Comparison of ENCODE assay signal across 25 mouse cellular contexts in genomic region chr19:12113807-12114206, GRCm38 (mm10). TPM values are rescaled to one million over a fixed set of nuclear protein-coding genes. Genes with fewer than 3 reads are reported as not detected.
DNase-seq lines count a peak whose midpoint lies in the region; TF ChIP-seq lines count a peak whose summit lies in the region.
"Had no signal": no experiment of that assay in that cellular context is flagged by ENCODE, and none has a peak within 500 bp of the region (broad histone marks: within the 10 kb centered on the region; RNA-seq: fewer than 3 reads in every experiment).

No protein-coding gene starts in this region.

- no peaks in the 10 kb centered on the region for H3K36me3 ChIP-seq in CH12.LX (replicated peaks in 1 of 2; ENCODE audit: control insufficient read depth in 1 of 2, insufficient read depth in 1 of 2, low read length in 1 of 2)
- no peaks in the 10 kb centered on the region for H3K36me3 ChIP-seq in ES-E14 (ENCODE audit: control insufficient read depth, insufficient read depth, low read length, poor library complexity, severe bottlenecking)
- H3K36me3 ChIP-seq: G1E had no signal

- no peaks in the 10 kb centered on the region for H3K4me1 ChIP-seq in CH12.LX (ENCODE audit: control insufficient read depth in 1 of 2, insufficient read depth in 2 of 2)
- no peaks in the 10 kb centered on the region for H3K4me1 ChIP-seq in ES-E14 (ENCODE audit: control insufficient read depth in 2 of 2, insufficient read depth in 2 of 2, low read length in 2 of 2, poor library complexity in 1 of 2)

- dilution Hi-C loops in CH12.LX (cut with MboI; ENCODE audit: extremely low pct_ligation_motif_present, extremely low pct_unique_long_range_greater_than_20kb, low sequenced_read_pairs) = no loop called here

- no peak overlapping the region for H3K27ac ChIP-seq in CH12.LX (ENCODE audit: insufficient read depth, low read depth)
- H3K27ac ChIP-seq in ES-E14 (ENCODE audit: insufficient read depth, low read depth, low read length, poor library complexity, severe bottlenecking) = no peak overlapping the region

- in situ Hi-C loops in CH12.LX (cut with MboI; ENCODE audit: low pct_ligation_motif_present, low pct_unique_long_range_greater_than_20kb, low sequenced_read_pairs) (no loop called here), ES-E14 (cut with MboI; ENCODE audit: low sequenced_read_pairs in 2 of 2, unreplicated experiment in 2 of 2) (no loop called here)

- TF ChIP-seq CTCF in CH12.LX (conservative IDR thresholded peaks at IDR 0.05 in 1 of 2, IDR thresholded peaks at IDR 0.05 in 1 of 2; ENCODE audit: low read depth in 2 of 2, low read length in 2 of 2) = no peak

- TF ChIP-seq EP300 in CH12.LX (IDR thresholded peaks at IDR 0.05; ENCODE audit: low read length) = no peak

- no peak for TF ChIP-seq POLR2A in CH12.LX (IDR thresholded peaks at IDR 0.05; ENCODE audit: low read depth, low read length)

- H3K79me2 ChIP-seq in CH12.LX (replicated peaks; ENCODE audit: control insufficient read depth, extremely low read depth, insufficient read depth, poor library complexity, severe bottlenecking) = no peaks in the 10 kb centered on the region

- H3K4me2 ChIP-seq in CH12.LX (ENCODE audit: insufficient read depth, low read depth, poor library complexity, severe bottlenecking) = no peak overlapping the region

- H3K27me3 ChIP-seq in CH12.LX (replicated peaks) = no peaks in the 10 kb centered on the region

- H3K4me3 ChIP-seq in CH12.LX (replicated peaks in 1 of 3; ENCODE audit: low read depth in 2 of 3, low read length in 2 of 3, poor library complexity in 1 of 3) (no peak overlapping the region), ES-E14 (ENCODE audit: insufficient read depth in 1 of 2, low read depth in 1 of 2, low read length in 2 of 2, poor library complexity in 1 of 2, severe bottlenecking in 1 of 2) (no peak overlapping the region)

- H3K9me3 ChIP-seq in CH12.LX (replicated peaks; ENCODE audit: low read length) (no peaks in the 10 kb centered on the region), ES-E14 (ENCODE audit: control insufficient read depth, insufficient read depth, low read depth, low read length) (no peaks in the 10 kb centered on the region)
- H3K9me3 ChIP-seq: G1E had no signal

- H3K9ac ChIP-seq in CH12.LX (ENCODE audit: insufficient read depth, low read depth) (no peak overlapping the region), ES-E14 (ENCODE audit: insufficient read depth, low read depth, low read length, poor library complexity, severe bottlenecking) (no peak overlapping the region)

- TF ChIP-seq RAD21 in CH12.LX (IDR thresholded peaks at IDR 0.05; ENCODE audit: low read depth, low read length) = no peak

- DNase-seq in CH12.LX (ENCODE audit: extremely low read depth) (no peak), ES-E14 (ENCODE audit: low read depth, low spot score) (no peak)
- no peak for DNase-seq in kidney, postnatal 14 days
- DNase-seq in thymus, postnatal 25 days = no peak
- DNase-seq: adrenal gland, adult 2 months; adrenal gland, adult 8-10 months; adrenal gland, postnatal 10 days; adrenal gland, postnatal 14 days; adrenal gland, postnatal 25 days; adrenal gland, postnatal 36 days; B cell, adult 2 months; cerebellum, adult 11 months; cerebellum, adult 11-12 months; cerebellum, adult 18-20 months; cerebellum, adult 2 months; cerebellum, adult 8-10 months had no signal

TF ChIP-seq in CH12.LX, 34 proteins besides CTCF, POLR2A, EP300 and RAD21:
- TF ChIP-seq MXI1 (IDR thresholded peaks at IDR 0.05; ENCODE audit: low read depth, low read length) (no peak), JUND (conservative IDR thresholded peaks at IDR 0.05; ENCODE audit: low read depth, low read length) (no peak), ZC3H11A (IDR thresholded peaks at IDR 0.05; ENCODE audit: low read depth, low read length) (no peak), MYC (IDR thresholded peaks at IDR 0.05; ENCODE audit: low read depth, low read length) (no peak), MAX (IDR thresholded peaks at IDR 0.05; ENCODE audit: low read length) (no peak), MAFK (IDR thresholded peaks at IDR 0.05; ENCODE audit: insufficient replicate concordance, low read length) (peak; percentile 75), KAT2A (IDR thresholded peaks at IDR 0.05; ENCODE audit: insufficient replicate concordance, low read length) (no peak)

TF ChIP-seq in ES-E14, 5 proteins besides CTCF, POLR2A, EP300 and RAD21:
- TF ChIP-seq MAFK (IDR thresholded peaks at IDR 0.05; ENCODE audit: insufficient read depth, low read depth, low read length) (peak; percentile 62; the same call in 1 of the 2 replicates), HCFC1 (IDR thresholded peaks at IDR 0.05; ENCODE audit: borderline replicate concordance, insufficient read depth, low read length) (no peak)

RNA-seq across cellular contexts. Expression of gene Olfr1428, which starts 1.9 kb away (rescaled TPM):
- total RNA-seq in CH12.LX (2012; rRNA removed) (not detected in 2 replicates), CH12.LX (2014; rRNA removed) (not detected in 2 replicates), ES-E14 (2012; rRNA removed) (not detected in 2 replicates)
- polyA plus RNA-seq in CH12.LX (2012; ENCODE audit: insufficient read length, low read depth) = not detected in 2 replicates
- total RNA-seq: adrenal gland, adult 18-20 months; adrenal gland, adult 2 months; adrenal gland, adult 8-10 months; adrenal gland, postnatal 10 days; adrenal gland, postnatal 14 days; adrenal gland, postnatal 25 days; adrenal gland, postnatal 36 days; adrenal gland, postnatal 4 days; MEL had no signal
- polyA plus RNA-seq: activated CD4-positive, CD25-positive, alpha-beta regulatory T cell, adult 4 months; adrenal gland, adult 2 months; brain, embryonic 14.5 days; C2C12; CD4-positive, CD25-positive, alpha-beta regulatory T cell, adult 4 months; cerebellum, adult 2 months; G1E; Patski had no signal

RNA-seq across cellular contexts. Expression of gene Olfr76, which starts 9.2 kb away (rescaled TPM):
- total RNA-seq in CH12.LX (2012; rRNA removed) = not detected in 2 replicates
- total RNA-seq in CH12.LX (2014; rRNA removed) = not detected in 2 replicates
- not detected in 2 replicates for polyA plus RNA-seq in CH12.LX (2012; ENCODE audit: insufficient read length, low read depth)
- total RNA-seq in ES-E14 (2012; rRNA removed) = not detected in 2 replicates
- total RNA-seq: adrenal gland, adult 18-20 months; adrenal gland, adult 2 months; adrenal gland, adult 8-10 months; adrenal gland, postnatal 10 days; adrenal gland, postnatal 14 days; adrenal gland, postnatal 25 days; adrenal gland, postnatal 36 days; adrenal gland, postnatal 4 days; MEL had no signal
- polyA plus RNA-seq: activated CD4-positive, CD25-positive, alpha-beta regulatory T cell, adult 4 months; adrenal gland, adult 2 months; brain, embryonic 14.5 days; C2C12; CD4-positive, CD25-positive, alpha-beta regulatory T cell, adult 4 months; cerebellum, adult 2 months; G1E; Patski had no signal

RNA-seq across cellular contexts. Expression of gene Olfr1427, which starts 10.7 kb away (rescaled TPM):
- total RNA-seq in CH12.LX (2012; rRNA removed) (not detected in 2 replicates), CH12.LX (2014; rRNA removed) (not detected in 2 replicates), ES-E14 (2012; rRNA removed) (0.18 TPM in 1 of 2 replicates, not detected in the other)
- polyA plus RNA-seq in CH12.LX (2012; ENCODE audit: insufficient read length, low read depth) = not detected in 2 replicates
- total RNA-seq: adrenal gland, adult 18-20 months; adrenal gland, adult 2 months; adrenal gland, adult 8-10 months; adrenal gland, postnatal 10 days; adrenal gland, postnatal 14 days; adrenal gland, postnatal 25 days; adrenal gland, postnatal 36 days; adrenal gland, postnatal 4 days; MEL had no signal
- polyA plus RNA-seq: activated CD4-positive, CD25-positive, alpha-beta regulatory T cell, adult 4 months; adrenal gland, adult 2 months; brain, embryonic 14.5 days; C2C12; CD4-positive, CD25-positive, alpha-beta regulatory T cell, adult 4 months; cerebellum, adult 2 months; G1E; Patski had no signal

RNA-seq across cellular contexts. Expression of gene Olfr1426, which starts 22.0 kb away (rescaled TPM):
- total RNA-seq in CH12.LX (2012; rRNA removed) = not detected in 2 replicates
- total RNA-seq in CH12.LX (2014; rRNA removed) = not detected in 2 replicates
- polyA plus RNA-seq in CH12.LX (2012; ENCODE audit: insufficient read length, low read depth) = not detected in 2 replicates
- not detected in 2 replicates for total RNA-seq in ES-E14 (2012; rRNA removed)
- total RNA-seq: adrenal gland, adult 18-20 months; adrenal gland, adult 2 months; adrenal gland, adult 8-10 months; adrenal gland, postnatal 10 days; adrenal gland, postnatal 14 days; adrenal gland, postnatal 25 days; adrenal gland, postnatal 36 days; adrenal gland, postnatal 4 days; MEL had no signal
- polyA plus RNA-seq: activated CD4-positive, CD25-positive, alpha-beta regulatory T cell, adult 4 months; adrenal gland, adult 2 months; brain, embryonic 14.5 days; C2C12; CD4-positive, CD25-positive, alpha-beta regulatory T cell, adult 4 months; cerebellum, adult 2 months; G1E; Patski had no signal

RNA-seq across cellular contexts. Expression of gene Olfr1425, which starts 36.3 kb away (rescaled TPM):
- not detected in 2 replicates for total RNA-seq in CH12.LX (2012; rRNA removed)
- not detected in 2 replicates for total RNA-seq in CH12.LX (2014; rRNA removed)
- polyA plus RNA-seq in CH12.LX (2012; ENCODE audit: insufficient read length, low read depth) = not detected in 2 replicates
- 0.21 TPM in 1 of 2 replicates, not detected in the other for total RNA-seq in ES-E14 (2012; rRNA removed)
- total RNA-seq: adrenal gland, adult 18-20 months; adrenal gland, adult 2 months; adrenal gland, adult 8-10 months; adrenal gland, postnatal 10 days; adrenal gland, postnatal 14 days; adrenal gland, postnatal 25 days; adrenal gland, postnatal 36 days; adrenal gland, postnatal 4 days; MEL had no signal
- polyA plus RNA-seq: activated CD4-positive, CD25-positive, alpha-beta regulatory T cell, adult 4 months; adrenal gland, adult 2 months; brain, embryonic 14.5 days; C2C12; CD4-positive, CD25-positive, alpha-beta regulatory T cell, adult 4 months; cerebellum, adult 2 months; G1E; Patski had no signal
